Mouse (Mus musculus): ENCODE data around the gene Atp1a3. TPM values are rescaled to one million over a fixed set of nuclear protein-coding genes. Genes with fewer than 3 reads are reported as not detected.
"Not testable (repeated sequence)": the region's sequence is repeated elsewhere in the genome, so short reads cannot be mapped to it uniquely, and the experiment has no call there.

Gene Atp1a3
- 1,000 to 10,000 TPM; 2,443 to 2,563 TPM for total RNA-seq (2021)
- long read RNA-seq, experiment 1, transcript Atp1a3-201 (23 exons, 3,621 nt), result major isoform, 1,426 of 1,955 reads
- long read RNA-seq, experiment 1, transcript Atp1a3-205 (23 exons, 3,642 nt), result minor isoform, 29 of 1,955 reads
- long read RNA-seq, experiment 1, partial matches to known transcripts, result 397 of 1,955 reads
- long read RNA-seq, experiment 1, other reads (novel, unspliced or antisense), result 103 of 1,955 reads
- long read RNA-seq, experiment 2, transcript Atp1a3-201 (23 exons, 3,621 nt), result major isoform, 2,022 of 2,706 reads
- long read RNA-seq, experiment 2, transcript Atp1a3-205 (23 exons, 3,642 nt), result minor isoform, 52 of 2,706 reads
- long read RNA-seq, experiment 2, partial matches to known transcripts, result 502 of 2,706 reads
- long read RNA-seq, experiment 2, other reads (novel, unspliced or antisense), result 129 of 2,706 reads

DNA sequence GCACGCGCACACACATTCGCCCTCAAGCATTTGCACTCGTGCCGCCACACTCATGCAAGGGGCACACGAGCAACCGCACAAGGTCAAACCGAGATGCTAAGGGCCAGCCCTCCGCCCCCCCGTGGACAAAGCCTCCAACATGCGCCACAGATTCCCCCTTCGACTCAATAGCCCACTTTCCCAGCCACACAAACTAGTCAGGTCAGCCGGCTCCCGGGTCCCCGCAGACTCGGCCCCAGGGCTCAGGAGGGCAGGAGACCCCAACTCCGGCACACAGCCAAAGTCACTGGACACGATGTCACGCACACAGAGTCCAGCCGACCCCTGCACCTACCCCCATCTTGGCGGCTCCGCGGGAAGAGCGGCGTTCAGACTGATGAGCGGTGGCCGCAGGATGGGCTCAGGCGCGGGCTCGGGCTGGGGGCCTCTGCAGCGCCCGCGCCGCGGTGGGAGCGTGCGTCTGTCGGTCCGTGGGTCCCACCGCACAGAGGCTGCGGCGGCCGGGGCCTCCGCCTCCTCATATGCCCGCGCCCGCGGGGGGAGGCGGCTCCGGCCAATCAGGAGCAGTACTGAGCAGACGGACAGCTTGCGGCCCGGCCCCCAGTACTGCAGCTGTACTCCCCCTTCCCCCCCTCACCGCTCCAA, at the start of gene Atp1a3:
Atp1a3 (minus strand) TSS at position 538 of the 645 bp plus-strand sequence.
- TF ChIP-seq CTCF (conservative IDR thresholded peaks at IDR 0.05), result no peak
- peak; percentile 83 to 86 for DNase-seq (ENCODE audit: low spot score in 2 of 2)
- Histone ChIP-seq H3K4me3 (peak within 1 kb of the TSS; percentile 84), H3K27ac (peak within 1 kb of the TSS; percentile 99)

DNA sequence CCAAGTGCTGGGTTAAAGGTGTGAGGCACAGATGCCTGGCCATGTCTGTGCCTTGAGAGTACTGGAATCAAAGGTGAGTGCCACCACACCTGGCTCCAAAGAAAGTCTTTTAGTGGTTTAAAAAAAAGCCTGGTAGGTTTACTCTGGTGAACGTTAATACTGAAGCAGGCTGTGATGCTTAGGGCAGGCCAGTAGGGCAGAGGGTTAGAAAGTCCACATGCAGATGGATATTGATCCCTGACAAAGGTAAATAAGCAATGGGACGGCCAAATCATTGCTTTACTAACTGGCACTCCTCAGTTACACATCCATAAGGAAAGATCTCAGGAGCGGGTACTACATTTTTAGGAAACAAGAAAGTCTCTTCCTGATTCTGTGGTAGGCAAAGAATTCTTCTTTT, 46.8 kb upstream of the Atp1a3 start:
- H3K4me3 ChIP-seq, result no peak overlapping the region
- H3K27ac ChIP-seq, result no peak overlapping the region
- no peak for TF ChIP-seq CTCF (conservative IDR thresholded peaks at IDR 0.05)
- no peak for DNase-seq (ENCODE audit: low spot score in 2 of 2)

DNA sequence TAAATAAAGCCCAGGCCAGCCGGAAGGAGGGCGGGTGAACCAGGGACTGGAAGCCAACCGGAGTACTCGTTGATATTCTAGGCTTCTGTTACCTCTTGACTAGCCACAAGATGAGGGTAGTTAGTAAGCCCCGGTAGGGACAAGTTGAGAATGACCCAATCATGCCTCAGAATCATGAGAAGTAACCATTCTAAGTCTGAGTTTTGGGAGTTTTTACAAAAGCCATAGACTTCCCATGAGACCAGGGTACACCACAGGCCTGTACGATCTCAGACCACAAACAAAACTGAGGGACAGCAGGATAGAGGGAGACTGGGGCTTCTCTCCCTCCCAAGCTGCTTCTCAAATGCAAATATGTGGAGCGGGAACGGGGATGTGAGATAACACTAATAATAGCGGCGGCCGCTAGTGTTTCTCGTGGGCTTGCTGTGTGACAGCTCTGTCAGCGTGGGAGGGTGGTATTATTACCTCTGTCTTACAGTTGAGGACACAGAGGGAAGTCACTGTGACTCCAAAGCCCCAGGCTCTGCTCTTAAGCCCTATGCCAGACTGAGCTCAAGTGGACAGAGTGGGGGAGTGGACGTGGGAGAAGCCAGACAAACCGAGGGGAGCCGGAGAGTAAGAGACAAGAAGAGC, 43.7 kb upstream of the Atp1a3 start:
- DNase-seq (ENCODE audit: low spot score in 2 of 2), result no peak
- Histone ChIP-seq H3K27ac (peak overlapping the region; percentile 67), H3K4me3 (no peak overlapping the region)
- no peak for TF ChIP-seq CTCF (conservative IDR thresholded peaks at IDR 0.05)

DNA sequence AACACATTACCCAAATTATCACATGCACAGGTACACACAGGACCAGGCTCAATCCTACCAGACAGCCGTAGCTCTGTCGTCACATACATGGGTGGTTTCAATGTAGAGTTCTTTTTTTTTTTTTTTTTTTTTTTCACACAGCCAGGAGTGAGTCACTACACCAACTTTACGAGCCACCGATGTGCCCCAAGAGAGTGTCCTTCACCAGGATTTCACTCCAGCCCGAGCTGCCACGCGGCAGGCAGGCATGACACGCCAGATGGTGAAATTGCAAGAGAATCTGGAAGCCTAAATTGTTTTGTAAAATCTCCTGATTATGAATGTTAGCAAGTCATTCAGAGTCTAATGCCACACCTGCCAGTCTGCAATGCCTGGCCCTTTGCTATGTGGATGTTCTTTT, 41.6 kb upstream of the Atp1a3 start:
- no peak for TF ChIP-seq CTCF (conservative IDR thresholded peaks at IDR 0.05)
- peak; percentile 60 to 72 for DNase-seq (ENCODE audit: low spot score in 2 of 2)
- peak overlapping the region; percentile 67; the same call in 1 of the 2 replicates for H3K27ac ChIP-seq
- H3K4me3 ChIP-seq, result no peak overlapping the region

DNA sequence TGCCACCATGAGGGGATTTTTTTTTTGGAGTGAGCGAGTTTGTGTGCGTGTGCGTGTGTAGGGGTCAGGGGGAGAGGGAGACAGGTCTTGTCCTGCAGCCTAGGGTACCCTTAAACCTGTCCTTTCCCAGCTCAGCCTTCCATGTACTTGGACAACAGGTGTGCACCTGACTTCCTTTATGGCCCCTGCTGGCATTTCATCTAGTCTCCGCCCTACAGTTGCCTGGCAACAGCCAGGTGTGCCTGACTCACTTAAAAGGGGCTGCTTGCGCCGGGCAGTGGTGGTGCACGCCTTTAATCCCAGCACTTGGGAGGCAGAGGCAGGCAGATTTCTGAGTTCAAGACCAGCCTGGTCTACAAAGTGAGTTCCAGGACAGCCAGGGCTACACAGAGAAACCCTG, 38.8 kb upstream of the Atp1a3 start:
- peak overlapping the region; percentile 65; the same call in 1 of the 2 replicates for H3K27ac ChIP-seq
- not testable (repeated sequence) for H3K4me3 ChIP-seq; DNase-seq (ENCODE audit: low spot score in 2 of 2)

DNA sequence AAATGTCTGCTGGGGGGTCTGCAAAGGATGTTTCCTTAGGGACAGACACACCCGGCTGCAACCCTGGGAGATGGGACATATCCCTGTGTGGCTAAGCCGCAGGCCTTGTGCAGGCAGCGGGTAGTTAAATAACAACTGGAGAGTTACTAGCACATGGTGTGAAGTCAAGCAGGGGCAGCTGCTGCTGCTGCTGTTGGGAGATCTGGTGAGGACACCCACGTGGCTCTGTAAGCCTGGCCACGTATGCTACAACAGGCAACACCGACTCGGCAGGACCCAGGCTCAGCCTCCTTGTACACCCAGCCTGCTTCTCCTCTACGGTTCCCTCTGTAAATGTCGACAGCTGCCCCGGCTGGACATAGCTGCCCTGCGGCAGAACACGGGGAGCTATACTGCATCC, 36.2 kb upstream of the Atp1a3 start:
- no peak for DNase-seq (ENCODE audit: low spot score in 2 of 2)
- TF ChIP-seq CTCF (conservative IDR thresholded peaks at IDR 0.05), result no peak
- no peak overlapping the region for H3K4me3 ChIP-seq
- H3K27ac ChIP-seq, result peak overlapping the region; percentile 54; the same call in 1 of the 2 replicates

DNA sequence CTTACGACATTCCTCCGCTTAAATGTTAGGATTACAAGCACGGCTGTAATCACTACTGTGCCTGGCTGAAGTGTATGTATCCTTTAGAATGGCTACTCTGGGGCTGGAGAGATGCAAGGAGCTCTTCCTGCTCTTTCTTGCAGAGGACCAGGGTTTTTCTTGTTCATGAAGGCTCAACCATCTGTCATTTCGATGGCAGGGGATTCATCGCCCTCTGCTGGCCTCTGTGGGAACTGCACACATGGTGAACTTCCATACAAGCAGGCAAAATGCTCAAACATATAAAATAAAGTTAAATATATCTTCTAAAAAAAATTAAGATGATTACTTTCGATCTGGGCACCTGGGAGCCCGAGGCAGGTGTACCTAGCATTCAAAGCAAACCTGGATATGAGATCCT, 30.2 kb upstream of the Atp1a3 start:
- peak; percentile 98 for TF ChIP-seq CTCF (conservative IDR thresholded peaks at IDR 0.05)
- Histone ChIP-seq H3K4me3 (no peak overlapping the region), H3K27ac (peak overlapping the region; percentile 83)
- peak; percentile 73 to 87 for DNase-seq (ENCODE audit: low spot score in 2 of 2)

DNA sequence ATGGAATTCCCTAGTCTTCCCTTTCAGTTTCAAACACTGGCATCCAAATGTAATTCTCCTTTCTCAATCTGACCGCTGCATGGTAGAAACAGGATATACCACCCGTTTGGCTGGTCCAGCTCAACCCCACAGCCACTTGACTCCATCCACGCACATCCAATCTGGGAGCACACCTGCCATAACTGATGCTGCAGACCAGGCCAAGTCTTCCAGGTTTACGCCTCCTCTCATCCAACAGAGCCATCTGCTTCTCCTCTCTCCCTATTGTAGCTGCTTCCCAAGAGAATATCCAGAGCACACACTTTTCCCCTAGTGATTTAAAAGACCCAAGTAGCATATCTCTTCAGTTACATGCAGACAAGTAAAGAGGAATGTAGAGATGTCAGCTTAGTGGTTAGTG, 29.0 kb upstream of the Atp1a3 start:
- peak overlapping the region; percentile 83 for H3K27ac ChIP-seq

DNA sequence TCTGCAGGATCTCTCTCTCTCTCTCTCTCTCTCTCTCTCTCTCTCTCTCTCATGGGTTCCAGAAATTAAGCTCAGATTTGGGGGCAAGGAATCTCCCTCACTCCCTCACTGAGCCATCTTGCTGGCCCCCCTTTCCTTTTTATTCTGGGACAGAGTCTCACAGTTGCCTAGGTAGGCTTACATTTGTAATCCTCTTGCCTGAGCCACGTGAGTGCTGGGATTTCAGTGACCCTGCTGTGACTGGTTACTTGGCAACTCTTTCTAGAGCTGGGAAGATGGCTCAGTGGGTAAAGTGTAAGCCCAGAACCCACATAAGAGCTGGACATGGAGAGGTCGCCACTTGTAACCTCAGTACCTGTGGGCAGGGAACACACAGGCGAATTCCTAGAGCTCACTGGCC, 25.8 kb upstream of the Atp1a3 start:
- H3K4me3 ChIP-seq, result no peak overlapping the region
- no peak for TF ChIP-seq CTCF (conservative IDR thresholded peaks at IDR 0.05)
- DNase-seq (ENCODE audit: low spot score in 2 of 2), result no peak
- H3K27ac ChIP-seq, result no peak overlapping the region

More for the DNA sequence above, 29.0 kb upstream of the Atp1a3 start:
- DNase-seq (ENCODE audit: low spot score in 2 of 2), result peak; percentile 41 to 66
- TF ChIP-seq CTCF (conservative IDR thresholded peaks at IDR 0.05), result no peak
- H3K4me3 ChIP-seq, result no peak overlapping the region

DNA sequence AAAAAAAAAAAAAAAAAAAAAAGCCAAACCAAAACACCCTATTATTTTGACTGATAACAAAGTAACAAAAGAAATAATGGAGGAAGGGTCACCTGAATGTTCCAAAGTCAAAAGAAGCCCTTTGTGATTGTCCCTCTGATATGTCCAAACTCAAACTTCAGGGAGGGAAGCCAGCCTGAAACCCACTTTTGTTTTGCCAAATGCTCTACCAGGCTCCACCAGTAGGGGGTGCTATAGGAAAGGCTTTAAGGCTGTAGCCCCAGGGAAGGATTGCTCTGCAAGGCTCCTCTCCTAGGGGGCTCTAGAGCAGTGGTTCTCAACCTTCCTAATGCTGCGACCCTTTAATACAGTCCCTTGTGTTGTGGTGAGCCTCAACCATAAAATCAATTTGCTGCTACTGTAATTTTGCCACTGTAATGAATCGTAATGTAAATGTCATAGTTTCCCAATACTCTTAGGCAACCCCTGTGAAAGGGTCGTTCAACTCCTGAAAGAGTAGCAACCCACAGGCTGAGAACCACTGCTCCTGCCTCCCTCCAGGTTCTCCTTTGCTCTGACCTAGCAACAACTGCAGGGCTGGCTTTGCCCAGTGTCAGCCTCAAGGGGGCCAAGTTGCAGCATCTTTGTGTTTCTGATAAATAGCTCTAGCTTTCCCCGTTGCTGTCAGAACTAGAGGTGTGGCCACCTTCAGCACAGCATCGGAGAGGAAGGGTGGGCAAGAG, 24.4 kb upstream of the Atp1a3 start:
- Histone ChIP-seq H3K4me3 (no peak overlapping the region), H3K27ac (peak overlapping the region; percentile 19; the same call in 1 of the 2 replicates)
- DNase-seq (ENCODE audit: low spot score in 2 of 2), result peak; percentile 69 to 91
- peak; percentile 91 for TF ChIP-seq CTCF (conservative IDR thresholded peaks at IDR 0.05)

DNA sequence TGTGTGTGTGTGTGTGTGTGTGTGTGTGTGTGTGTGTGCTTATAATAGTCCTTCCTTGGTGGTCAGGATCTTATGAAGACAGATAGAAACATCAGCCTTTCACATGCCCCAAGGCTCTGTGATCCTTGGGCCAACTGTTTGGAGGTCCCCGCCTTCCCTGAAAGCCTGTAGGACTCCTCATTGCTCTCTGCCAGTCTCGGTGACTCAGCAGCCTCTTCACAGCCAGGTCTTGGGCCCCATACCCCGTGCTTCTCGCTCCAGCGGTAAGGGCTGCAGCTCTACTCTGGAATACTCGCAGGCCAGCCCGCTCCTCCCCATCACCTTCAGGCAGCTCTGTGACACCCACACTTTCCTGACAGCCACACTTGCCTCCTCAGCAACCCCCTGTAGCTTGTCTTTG, 20.7 kb upstream of the Atp1a3 start:
- Histone ChIP-seq H3K27ac (peak overlapping the region; percentile 36; the same call in 1 of the 2 replicates), H3K4me3 (no peak overlapping the region)
- no peak for TF ChIP-seq CTCF (conservative IDR thresholded peaks at IDR 0.05)
- no peak for DNase-seq (ENCODE audit: low spot score in 2 of 2)

DNA sequence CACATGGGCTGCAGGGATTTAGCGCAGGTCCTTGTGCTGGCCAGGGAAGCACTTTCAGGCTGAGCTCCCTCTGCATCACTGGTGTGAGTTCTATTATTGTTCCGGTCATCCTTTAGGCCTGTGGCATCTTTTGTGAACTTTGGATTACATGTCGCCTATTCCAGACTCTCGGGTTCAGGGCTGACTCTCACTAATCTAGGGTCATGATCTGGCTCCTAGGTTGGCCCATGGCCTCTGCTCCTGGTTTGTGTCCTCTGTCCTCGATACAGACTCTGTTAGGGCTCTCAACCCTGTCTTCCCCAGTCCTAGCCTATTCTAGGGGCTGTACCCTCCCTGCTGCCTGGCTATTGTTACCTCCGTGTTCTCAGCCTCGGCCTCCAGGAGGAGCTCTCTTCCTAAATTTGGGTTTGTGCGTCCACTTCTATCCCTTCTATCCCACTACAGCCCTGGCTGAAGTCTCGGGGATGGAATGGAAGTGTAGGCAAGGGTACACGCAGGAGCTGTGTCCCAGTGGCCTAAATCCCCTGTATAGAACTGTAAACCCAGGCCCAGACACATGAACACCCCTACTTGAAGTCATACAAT, 20.2 kb upstream of the Atp1a3 start:
- DNase-seq (ENCODE audit: low spot score in 2 of 2), result no peak
- H3K27ac ChIP-seq, result no peak overlapping the region
- peak; percentile 62 for TF ChIP-seq CTCF (conservative IDR thresholded peaks at IDR 0.05)
- H3K4me3 ChIP-seq, result no peak overlapping the region
